Mouse (Mus musculus) C2C12 (cell line): ENCODE results near the gene Cdip1. TPM values are rescaled to one million over a fixed set of nuclear protein-coding genes. Genes with fewer than 3 reads are reported as not detected.

Experiments
- H3K27me3 ChIP-seq: one replicate; pipeline ENCODE4 v1.6.1; 2011; ENCODE audit not compliant: control insufficient read depth, insufficient read depth, insufficient read length
- H3K36me3 ChIP-seq: one replicate; pipeline ENCODE4 v1.6.1; 2011; ENCODE audit not compliant: control insufficient read depth, insufficient read depth
- H3K4me3 ChIP-seq: one replicate; pipeline ENCODE4 v1.5.1; 2011; ENCODE audit warnings: mild to moderate bottlenecking, control low read depth; ENCODE audit not compliant: poor library complexity, insufficient read depth, severe bottlenecking
- H3K79me2 ChIP-seq: one replicate; pipeline ENCODE4 v1.6.1; 2011; ENCODE audit not compliant: control insufficient read depth, insufficient read depth
- H3K79me3 ChIP-seq: one replicate; pipeline ENCODE4 v1.6.1; 2011; ENCODE audit warnings: low read depth, control low read depth
- H3ac ChIP-seq: one replicate; pipeline ENCODE3; 2011; ENCODE audit warnings: low read depth; ENCODE audit not compliant: control insufficient read depth, insufficient read length
- CEBPB ChIP-seq: IDR thresholded peaks from one replicate; pipeline ENCODE4 v1.6.1; 2011; ENCODE audit warnings: low read depth, mild to moderate bottlenecking, control low read depth, moderate library complexity
- CTCF ChIP-seq: IDR thresholded peaks from one replicate; pipeline ENCODE4 v1.5.1; 2011; ENCODE audit not compliant: control insufficient read depth, insufficient read depth, insufficient read length
- FOSL1 ChIP-seq: IDR thresholded peaks from one replicate; pipeline ENCODE4 v1.8.0; 2011; ENCODE audit warnings: mild to moderate bottlenecking, low read length; ENCODE audit not compliant: poor library complexity, insufficient read depth, severe bottlenecking
- MAX ChIP-seq: IDR thresholded peaks from one replicate; pipeline ENCODE4 v1.6.1; 2011; ENCODE audit warnings: mild to moderate bottlenecking, control low read depth
- MYOD1 ChIP-seq: IDR thresholded peaks from one replicate; pipeline ENCODE4 v1.6.1; 2011; ENCODE audit warnings: low read depth; ENCODE audit not compliant: control insufficient read depth, insufficient read length
- MYOG ChIP-seq: IDR thresholded peaks from one replicate; pipeline ENCODE4 v1.6.1; 2011; ENCODE audit not compliant: control insufficient read depth, insufficient read length; ENCODE audit errors: extremely low read depth
- USF1 ChIP-seq: IDR thresholded peaks from one replicate; pipeline ENCODE4 v1.6.1; 2011; ENCODE audit warnings: low read depth, mild to moderate bottlenecking, control low read depth, moderate library complexity
- polyA plus RNA-seq: library from polyadenylated mRNA; unstranded; fragments of >200 nt; fragmentation: generic; extraction: Trizol; gene quantifications from one replicate; pipeline ENCODE4 v1.2.1, GENCODE M21; 2012; ENCODE audit warnings: missing spikeins

The Cdip1 gene
- polyA plus RNA-seq, 1 experiment: 22.0 TPM

DNA sequence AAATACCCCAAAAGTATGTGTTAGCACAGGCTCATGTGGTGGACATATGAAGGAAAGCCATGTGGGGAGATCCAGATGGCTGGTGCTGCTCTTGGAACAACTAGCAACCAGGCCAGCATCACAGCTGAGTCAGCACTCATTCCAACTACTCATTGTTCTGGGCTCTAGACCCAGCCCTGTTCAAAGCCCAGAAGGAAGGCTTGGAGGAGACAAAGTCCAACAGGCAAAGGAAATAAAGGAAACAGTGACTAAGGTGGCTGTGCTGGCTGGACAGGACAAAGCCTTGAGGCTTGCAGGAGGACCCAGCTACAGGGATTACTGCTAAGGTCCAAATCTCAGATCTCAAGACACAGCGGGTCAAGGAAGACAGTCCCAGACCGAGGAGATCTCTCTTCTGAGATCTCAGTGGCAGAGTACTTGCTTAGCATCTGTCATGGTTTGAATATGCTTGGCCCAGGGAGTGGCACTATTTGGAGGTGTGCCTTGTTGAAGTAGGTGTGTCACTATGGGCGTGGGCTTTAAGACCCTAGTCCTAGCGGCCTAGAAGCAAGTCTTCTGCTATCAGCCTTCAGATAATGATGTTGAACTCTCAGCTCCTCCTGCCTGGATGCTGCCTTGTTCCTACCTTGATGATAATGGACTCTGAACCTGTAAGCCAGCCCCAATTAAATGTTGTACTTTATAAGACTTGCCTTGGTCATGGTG lies 12.0 kb downstream of the Cdip1 start:
- H3K27me3 ChIP-seq: no peaks in the 10 kb centered on the region
- peaks cover 10% of the 10 kb centered on the region for H3K36me3 ChIP-seq
- peaks cover 97% of the 10 kb centered on the region for H3K79me2 ChIP-seq
- peaks cover 49% of the 10 kb centered on the region for H3K79me3 ChIP-seq
- no peak overlapping the region for H3K4me3 ChIP-seq
- H3ac ChIP-seq: no peak overlapping the region
- TF ChIP-seq CEBPB (no peak), MAX (no peak), CTCF (no peak), USF1 (no peak), MYOG (no peak), MYOD1 (no peak), FOSL1 (no peak)

DNA sequence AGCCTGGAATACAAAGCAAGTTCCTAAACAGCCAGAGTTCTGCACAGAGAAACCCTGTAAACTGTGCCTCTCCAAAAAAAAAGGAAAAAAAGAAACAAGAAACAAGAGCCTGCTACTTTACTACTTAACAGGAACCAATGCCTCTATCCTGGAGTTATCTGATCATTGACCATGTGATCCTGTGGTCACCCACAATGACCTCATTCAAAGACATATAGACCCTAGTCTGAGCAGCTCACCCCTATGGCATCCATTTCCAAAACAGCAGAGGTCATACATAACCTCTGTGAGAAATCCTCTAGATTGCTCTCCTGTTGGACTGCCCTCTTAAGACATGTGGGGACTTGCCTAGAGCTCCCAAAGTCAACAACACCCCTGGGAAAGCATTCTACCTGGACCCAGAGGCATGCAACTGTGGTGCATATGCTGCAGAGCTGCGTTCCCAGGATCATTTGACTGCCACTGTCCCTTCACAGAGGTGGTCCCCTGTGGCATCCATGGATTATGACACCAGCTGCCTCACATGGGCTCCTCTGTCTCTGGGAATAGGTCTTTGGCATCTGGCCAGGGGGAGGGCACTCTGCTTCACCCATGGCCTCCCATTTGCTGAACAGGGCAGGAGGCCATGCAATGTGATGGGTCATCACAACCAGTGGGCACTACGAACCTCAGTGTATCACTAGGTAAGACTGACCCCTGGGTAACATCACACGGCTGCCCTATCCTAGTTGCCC lies 12.8 kb downstream of the Cdip1 start:
- Histone ChIP-seq H3K79me3 (peaks cover 51% of the 10 kb centered on the region), H3K79me2 (peaks cover 99% of the 10 kb centered on the region), H3ac (no peak overlapping the region), H3K4me3 (no peak overlapping the region), H3K27me3 (no peaks in the 10 kb centered on the region), H3K36me3 (peaks cover 10% of the 10 kb centered on the region)
- peak; percentile 89 for TF ChIP-seq USF1
- TF ChIP-seq CEBPB: no peak

DNA sequence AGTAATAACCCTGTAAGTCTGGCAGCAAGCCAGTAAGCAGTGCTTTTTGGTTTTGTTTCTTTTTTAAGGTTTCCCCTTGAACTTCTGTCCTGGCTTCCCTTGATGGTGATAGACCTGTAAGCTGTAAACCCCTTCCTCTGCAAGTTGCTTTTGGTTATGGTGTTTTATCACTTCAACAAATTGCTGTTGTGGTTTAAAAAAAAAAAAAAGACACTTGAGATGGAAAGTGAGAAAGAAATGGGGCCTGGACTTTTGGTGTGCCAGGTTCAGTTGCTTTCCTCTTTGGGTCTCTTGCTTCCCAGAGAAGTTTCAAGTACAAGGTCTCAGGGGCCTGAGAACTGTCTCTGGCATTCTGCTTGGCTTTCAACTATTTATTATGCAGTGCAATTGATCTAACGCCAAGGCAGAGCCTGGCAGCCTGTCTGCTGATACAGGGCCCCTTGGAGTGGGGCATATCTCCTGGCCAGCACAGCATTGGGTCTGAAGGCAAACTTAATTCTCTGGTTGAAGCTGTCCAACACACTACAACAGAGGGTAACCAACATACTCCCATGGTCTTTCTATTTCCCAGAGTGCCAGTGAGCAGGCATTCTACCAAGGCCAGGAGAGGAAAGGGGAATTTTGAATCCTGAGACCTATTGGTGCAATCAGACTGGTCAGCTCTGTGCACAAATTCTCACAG lies 16.7 kb downstream of the Cdip1 start:
- TF ChIP-seq CEBPB (no peak), CTCF (no peak), FOSL1 (no peak), MYOD1 (no peak), USF1 (no peak), MYOG (no peak), MAX (no peak)
- Histone ChIP-seq H3ac (no peak overlapping the region), H3K79me3 (peaks cover 30% of the 10 kb centered on the region), H3K27me3 (no peaks in the 10 kb centered on the region), H3K4me3 (no peak overlapping the region), H3K79me2 (peaks cover 71% of the 10 kb centered on the region), H3K36me3 (peaks cover 40% of the 10 kb centered on the region)

DNA sequence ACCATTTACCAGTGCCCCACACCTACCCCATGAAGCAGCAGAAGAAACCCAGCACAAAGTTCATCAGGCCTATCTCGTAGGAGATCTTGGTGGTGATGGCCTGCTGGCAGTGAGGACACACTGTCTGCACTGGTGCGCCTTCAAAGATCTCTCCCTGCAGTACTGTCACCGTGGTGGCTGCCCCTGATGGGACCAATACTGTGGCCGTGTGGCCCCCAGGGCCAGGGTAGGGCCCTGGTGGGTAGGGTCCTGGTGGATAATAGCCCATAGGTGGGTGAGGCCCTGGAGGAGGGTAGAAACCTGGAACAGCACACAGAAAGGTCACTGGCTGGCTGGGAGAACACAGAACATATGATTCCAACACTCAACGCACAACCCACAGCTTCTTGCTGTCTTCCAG lies 21.4 kb downstream of the Cdip1 start:
- no peak for TF ChIP-seq CTCF
- no peak for TF ChIP-seq FOSL1
- no peak for TF ChIP-seq MAX
- no peak for TF ChIP-seq CEBPB
- no peak for TF ChIP-seq MYOG
- no peak for TF ChIP-seq MYOD1
- no peak for TF ChIP-seq USF1
- peaks cover 82% of the 10 kb centered on the region for H3K36me3 ChIP-seq
- no peak overlapping the region for H3K4me3 ChIP-seq
- peaks cover 14% of the 10 kb centered on the region for H3K79me3 ChIP-seq
- H3K79me2 ChIP-seq: peaks cover 24% of the 10 kb centered on the region
- no peaks in the 10 kb centered on the region for H3K27me3 ChIP-seq
- H3ac ChIP-seq: no peak overlapping the region

DNA sequence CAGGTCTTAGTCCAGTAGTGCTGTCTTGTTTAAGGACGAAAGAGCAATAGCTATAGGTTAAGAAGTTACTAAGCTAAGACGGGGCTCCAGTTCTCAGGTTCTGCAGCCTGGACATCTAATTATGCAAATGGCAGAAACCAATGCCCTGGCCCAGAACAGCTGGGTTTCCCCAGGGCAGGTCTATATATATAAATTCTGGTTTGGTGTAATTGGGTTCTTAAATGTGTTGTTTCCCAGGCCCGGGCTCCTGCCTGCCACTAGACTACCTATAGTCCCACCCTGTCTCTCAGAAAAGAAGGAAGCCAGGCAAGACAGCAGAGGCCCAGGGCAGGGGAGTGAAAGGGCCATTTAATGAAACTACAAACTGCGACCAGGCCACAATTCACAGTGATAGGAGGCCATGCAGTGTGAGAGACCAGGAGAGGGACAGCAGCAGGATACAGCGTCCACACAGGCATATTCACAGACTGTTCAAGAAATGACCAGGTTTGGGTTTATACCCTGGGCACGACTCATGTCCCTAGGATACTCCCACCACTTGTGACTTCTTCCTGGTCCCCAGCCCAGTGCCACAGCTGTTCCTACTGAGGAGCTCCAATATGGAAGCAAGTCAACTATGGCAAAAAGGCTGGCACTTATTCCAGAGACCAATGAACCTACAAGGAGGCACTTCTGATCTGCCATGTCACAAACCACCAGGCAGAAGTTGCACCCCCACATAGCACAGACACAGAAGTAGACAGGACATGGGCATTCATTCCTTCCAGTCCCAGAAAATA lies 22.9 kb downstream of the Cdip1 start:
- peaks cover 10% of the 10 kb centered on the region for H3K79me2 ChIP-seq
- H3K27me3 ChIP-seq: no peaks in the 10 kb centered on the region
- H3K36me3 ChIP-seq: peaks cover 85% of the 10 kb centered on the region
- no peak overlapping the region for H3ac ChIP-seq
- TF ChIP-seq MYOD1: no peak
- peaks cover 7% of the 10 kb centered on the region for H3K79me3 ChIP-seq
- no peak overlapping the region for H3K4me3 ChIP-seq
